Mouse (Mus musculus): Measurements from ENCODE around the gene Slc13a2.

DNA sequence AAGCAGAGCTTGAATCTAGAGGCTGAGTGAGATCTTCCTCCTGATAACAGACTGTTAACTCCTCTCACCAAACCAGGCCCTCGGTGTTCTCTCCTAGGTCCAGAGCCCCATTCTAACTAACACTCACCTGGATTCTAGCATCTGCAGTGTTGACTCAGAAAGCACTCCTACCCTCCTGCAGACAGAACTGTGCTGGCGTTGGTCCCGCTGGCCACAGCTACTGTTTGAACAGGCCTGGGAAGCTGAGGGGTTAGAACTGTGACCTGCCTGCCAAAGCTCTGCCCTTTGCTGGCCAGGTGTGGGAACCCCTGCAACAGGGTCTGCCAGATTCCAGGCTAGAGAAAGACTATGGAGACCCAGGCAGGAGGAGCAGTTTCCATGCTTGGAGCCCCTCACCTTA is 29.3 kb downstream of the Slc13a2 start:
- TF ChIP-seq FLI1 (IDR thresholded peaks at IDR 0.05; ENCODE audit: low read length) (no peak), GATA1 (IDR thresholded peaks at IDR 0.05; ENCODE audit: borderline replicate concordance, low read length) (no peak)

Measured in megakaryocyte, embryonic 14.5 days (primary cell).